Mouse (Mus musculus) spleen, postnatal 10 days (tissue): ENCODE measurements around the gene Frmpd2.

Experiments used
- DNase-seq, 2 experiments: peaks; one replicate each; pipeline ENCODE4 v3.0.0; 2021 to 2022; ENCODE audit warnings: low spot score in 2 of 2

Gene Frmpd2

GRCm38 (mm10) chr14:33508660-33509059, 37.2 kb downstream of the Frmpd2 start:
- DNase-seq, result no peak

DNA sequence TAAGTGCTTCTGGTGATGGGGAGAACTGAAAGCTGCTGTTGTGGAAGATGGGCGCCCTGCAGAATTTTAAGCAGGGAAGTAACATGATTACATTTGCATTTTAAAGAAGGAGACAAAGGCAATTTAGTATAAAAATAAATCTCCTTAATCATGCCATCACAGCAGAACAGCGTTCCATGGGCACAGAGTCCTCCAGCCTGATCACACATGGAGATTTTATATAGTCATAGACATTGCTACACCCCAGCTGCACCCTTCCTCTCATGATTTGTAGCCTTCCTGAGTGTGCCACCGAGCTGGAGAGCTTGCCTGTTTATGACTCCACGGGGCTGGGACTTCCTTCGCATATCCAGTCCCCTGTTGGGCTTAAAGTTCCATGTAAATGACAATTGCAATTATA, 42.4 kb downstream of the Frmpd2 start:
- DNase-seq, result no peak

- DNase-seq, result no peak
These were observed 43.3 kb downstream of the Frmpd2 start for GRCm38 (mm10) chr14:33514756-33515285.

DNA sequence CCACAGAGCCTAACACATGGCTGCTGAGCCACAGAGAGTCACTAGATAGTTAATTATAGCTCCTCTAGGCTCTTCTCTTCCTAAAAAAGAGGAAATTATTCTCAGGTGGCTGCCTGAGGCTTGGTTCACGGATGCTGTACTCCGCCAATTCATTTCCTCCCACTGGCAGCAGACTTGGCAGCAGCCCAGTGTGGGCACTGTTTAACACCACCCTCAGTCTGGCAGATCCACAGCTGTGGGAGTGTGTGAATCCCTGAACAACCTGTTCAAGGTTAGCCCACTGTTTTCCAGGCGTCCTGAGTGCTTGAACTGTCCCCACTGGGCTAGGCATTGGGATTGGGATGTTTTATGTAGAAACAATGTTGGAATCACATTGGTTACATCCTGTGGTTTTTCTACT, 50.0 kb downstream of the Frmpd2 start:
- DNase-seq, result no peak

DNA sequence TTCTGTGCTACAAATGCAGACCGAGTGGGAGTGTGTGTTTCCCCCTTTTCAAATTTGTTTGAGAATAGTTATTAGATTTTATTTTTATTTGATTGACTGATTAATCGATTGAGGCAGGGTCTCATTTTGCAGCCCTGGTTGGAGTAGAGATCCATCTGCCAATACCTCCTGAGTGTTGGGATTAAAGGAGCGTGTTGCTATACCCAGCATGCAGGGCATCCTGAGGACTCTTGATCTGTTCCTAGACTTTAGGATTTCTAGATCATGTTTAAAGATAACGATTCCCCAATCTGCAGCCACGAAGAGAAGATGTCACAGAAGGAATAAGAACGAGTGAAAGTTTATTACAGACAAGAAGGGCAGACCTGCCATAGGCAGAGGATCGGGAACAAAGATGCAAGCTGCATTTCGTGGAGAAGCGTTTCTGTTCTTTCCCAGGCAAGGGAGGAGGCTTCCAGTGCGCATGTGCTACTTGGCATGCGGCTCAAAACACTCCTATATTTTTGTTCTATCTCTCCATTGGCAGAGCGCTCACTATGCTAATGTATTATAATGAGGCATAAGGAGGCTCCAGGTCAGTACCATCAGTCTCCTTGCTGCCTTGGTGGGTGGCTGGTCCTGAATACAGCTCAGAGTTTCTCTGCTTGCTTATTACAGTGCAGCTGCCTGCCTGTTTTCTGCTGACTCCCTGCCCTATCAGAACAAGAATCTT, 53.9 kb downstream of the Frmpd2 start:
- no peak for DNase-seq

- DNase-seq, result no peak
These were observed 55.1 kb downstream of the Frmpd2 start for GRCm38 (mm10) chr14:33526621-33527020.

DNA sequence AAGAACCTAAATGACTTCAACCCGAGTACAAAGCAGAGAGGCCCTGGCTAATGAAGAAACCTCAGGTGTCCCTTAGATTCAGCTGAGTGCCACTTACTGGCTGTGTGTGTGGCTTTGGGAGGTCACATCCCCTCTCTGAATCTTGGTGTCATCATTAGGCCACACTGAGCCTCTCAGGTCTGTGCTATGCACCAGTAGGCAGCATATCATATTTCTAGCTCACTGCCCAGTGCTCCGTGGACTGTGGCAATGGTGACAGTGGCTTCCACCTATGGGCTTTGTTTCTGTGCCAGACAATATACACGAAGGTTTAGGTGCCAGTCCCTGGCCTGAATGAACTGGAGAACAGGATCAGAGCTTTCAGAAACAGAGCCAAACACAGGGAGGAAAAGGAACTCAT, 56.4 kb downstream of the Frmpd2 start:
- DNase-seq, result no peak

- DNase-seq, result no peak
These were observed 59.9 kb downstream of the Frmpd2 start for GRCm38 (mm10) chr14:33531331-33531912.

DNA sequence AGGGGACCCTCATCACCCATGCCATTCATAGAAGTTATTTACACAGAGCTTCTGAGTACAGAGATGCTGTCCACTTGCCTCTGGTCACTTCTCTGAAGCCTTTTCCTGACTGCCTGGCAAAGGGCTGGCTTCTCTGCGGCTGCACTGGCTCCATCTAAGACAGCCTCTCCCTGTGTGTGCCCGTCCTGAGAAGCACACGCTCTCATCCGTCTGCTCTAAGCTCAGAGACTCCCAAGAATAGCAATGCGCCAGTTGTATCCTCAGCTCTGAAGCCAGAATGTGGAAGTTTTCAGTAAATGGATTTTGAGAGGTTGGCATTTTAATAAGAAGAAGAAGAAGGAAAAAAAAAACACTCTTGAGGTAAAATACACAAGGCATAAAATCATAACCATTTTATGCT, 61.3 kb downstream of the Frmpd2 start:
- no peak for DNase-seq

DNA sequence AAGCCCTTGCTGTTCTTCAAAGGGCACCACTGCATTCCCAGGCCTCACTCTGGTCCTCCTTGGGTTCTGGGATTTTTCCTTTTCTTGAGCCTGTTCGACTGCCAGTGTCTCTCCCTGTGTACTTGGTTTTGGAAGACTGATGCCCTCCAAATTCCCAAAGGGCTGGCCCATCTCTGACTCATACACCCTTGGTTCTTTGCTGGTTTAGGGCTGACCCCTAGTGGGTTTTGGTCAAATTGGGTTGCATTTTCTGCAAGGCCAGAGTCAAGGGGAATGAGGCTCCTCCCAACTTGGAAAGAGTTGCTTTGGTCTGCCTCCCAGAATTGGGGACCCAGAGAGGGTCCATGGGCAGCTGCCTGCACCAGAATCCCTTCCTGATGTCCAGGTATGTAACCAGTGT, 62.0 kb downstream of the Frmpd2 start:
- no peak for DNase-seq

GRCm38 (mm10) chr14:33535317-33535716, 63.8 kb downstream of the Frmpd2 start:
- DNase-seq, result no peak

- DNase-seq, result no peak
These were observed 68.2 kb downstream of the Frmpd2 start for GRCm38 (mm10) chr14:33539559-33540167.

GRCm38 (mm10) chr14:33545565-33546143, 74.2 kb downstream of the Frmpd2 start:
- DNase-seq, result no peak

DNA sequence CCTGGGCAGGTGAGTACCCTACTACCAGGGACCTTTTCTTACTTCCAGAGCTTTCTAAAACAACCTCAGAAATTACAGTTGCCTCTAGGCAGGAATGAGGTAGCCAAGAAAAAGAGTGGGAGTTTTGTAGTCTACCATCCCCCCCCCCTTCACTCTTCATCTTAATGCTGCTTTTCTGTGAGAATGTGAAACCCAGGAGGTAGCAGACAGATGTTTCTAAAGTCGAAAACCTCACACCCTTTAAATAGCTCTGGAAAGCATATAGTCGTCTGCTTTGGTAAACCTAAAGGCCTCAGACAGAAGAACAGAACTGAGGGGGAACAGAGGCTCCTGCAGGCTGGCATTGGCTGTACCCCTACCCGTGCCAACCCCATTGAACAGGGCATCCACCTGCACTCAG, 77.2 kb downstream of the Frmpd2 start:
- DNase-seq, result no peak

- DNase-seq, result no peak
These were observed 78.4 kb downstream of the Frmpd2 start for GRCm38 (mm10) chr14:33549856-33550255.

GRCm38 (mm10) chr14:33570737-33571136, 99.2 kb downstream of the Frmpd2 start:
- DNase-seq, result no peak

GRCm38 (mm10) chr14:33573643-33574042, 102.1 kb downstream of the Frmpd2 start:
- DNase-seq, result no peak

DNA sequence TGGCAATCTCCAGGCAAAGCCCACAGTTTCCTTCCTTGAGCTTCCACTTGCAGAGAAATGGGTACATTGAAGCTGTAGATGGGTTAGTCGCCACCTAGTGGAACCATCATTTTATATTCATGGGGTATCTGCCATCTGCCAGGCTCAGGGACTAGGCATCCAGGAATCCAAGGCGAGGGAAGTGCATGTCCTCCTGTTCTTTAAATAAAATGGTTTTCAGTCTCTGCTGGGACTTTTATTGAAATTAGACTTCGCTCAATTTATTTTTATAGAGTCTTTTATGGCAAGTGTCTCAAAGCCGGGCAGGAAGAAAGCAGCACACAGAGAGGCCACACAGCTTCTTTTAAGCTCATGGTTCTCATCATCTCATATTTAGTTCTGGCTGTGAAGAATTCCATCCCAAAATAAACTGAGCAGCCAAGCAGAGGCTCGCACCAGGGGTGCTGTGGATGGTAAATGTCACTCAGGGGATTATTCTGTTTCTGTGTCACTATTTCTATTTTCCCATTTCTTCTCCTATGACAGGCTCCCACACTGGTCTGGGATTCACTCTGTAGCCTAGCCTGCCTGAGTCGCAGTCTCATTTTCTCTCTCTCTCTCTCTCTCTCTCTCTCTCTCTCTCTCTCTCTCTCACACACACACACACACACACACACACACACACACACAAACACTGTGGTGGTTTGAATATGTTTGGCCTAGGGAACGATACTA, 108.4 kb downstream of the Frmpd2 start:
- no peak for DNase-seq

DNA sequence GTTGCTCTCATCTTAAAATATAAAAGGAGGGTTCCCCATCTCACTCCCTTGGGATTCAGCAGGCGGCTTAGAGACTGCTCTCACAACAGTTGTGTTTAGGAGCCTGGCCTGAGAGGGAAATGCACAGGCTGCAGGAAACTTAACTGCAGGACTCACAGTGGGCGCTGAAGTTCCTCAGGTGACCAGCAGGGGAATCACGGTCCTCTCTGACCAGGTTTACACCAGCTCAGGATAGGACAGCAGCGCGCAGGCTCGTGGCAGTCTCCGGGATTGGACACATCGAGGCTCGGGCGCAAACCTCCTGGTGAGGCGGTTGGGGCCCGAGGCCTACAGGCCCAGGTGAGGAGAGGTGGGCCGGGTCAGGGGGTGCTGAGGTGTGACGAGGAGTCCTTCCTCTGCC, 117.5 kb downstream of the Frmpd2 start, which contains the start of gene Ptpn20:
Gene Ptpn20, plus strand, starts transcription at position 257 of the 400 bp plus-strand sequence.
- DNase-seq, result peak in 1 of 2 experiments; percentile 22

DNA sequence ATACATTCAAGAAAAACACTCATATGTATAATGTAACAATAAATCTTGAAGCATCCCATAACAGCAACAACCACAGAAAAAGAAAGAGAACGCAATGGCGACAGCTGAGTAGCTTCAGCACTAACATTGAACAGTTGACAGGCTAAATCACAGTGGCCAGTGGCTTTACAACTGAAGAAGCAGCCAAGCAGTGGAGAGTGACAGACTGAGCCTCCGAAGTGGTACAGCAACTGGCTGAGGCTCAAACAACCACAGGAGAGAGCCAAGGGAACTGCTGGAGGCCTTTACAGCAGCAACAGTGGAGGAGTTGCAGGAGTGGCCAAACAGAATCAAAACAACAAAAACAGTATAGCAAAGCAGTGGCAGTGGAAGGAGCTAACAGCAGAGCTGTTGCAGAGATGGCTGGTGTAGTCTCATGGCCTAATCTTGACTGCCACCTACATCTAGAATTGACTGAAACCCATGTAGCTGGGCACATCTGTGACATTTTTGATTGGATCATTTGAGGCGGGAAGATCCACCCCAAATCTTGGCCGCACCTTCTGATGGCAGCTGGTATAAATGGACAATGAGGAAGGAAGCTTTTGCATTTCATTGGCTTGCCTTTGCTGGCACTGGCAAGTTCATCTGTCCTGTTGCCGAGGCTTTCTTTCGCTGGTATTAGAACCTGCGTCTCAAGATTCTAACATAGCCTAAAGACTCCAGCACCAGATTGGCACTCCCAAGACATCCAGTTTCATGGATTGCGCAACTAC, 127.1 kb downstream of the Frmpd2 start:
- no peak for DNase-seq

- DNase-seq, result no peak
These were observed 135.9 kb downstream of the Frmpd2 start for GRCm38 (mm10) chr14:33607431-33607830.
